Mouse (Mus musculus) cerebellum, postnatal 4 days (tissue): Measurements from ENCODE around the gene Epx.

ENCODE experiments used
- DNase-seq, 2 experiments: peaks; one replicate each; pipeline ENCODE4 v3.0.0; 2022; ENCODE audit warnings: low spot score in 2 of 2, mixed read lengths in 1 of 2

Epx gene

GRCm38 (mm10) chr11:87840676-87841075, 34.7 kb downstream of the Epx start:
- no peak for DNase-seq

- no peak for DNase-seq
Observed at GRCm38 (mm10) chr11:87828239-87828900, 47.0 kb downstream of the Epx start, which contains the start of gene Lpo. Lpo (minus strand) TSS chr11:87828289.

- no peak for DNase-seq
Observed at GRCm38 (mm10) chr11:87821502-87821901, 53.8 kb downstream of the Epx start.

- DNase-seq, result no peak
Observed at GRCm38 (mm10) chr11:87817443-87817773, 57.9 kb downstream of the Epx start.

GRCm38 (mm10) chr11:87816707-87817442, 58.5 kb downstream of the Epx start:
- DNase-seq, result peak; percentile 58 to 83

GRCm38 (mm10) chr11:87814831-87815230, 60.5 kb downstream of the Epx start:
- DNase-seq, result no peak
